Mouse (Mus musculus) C2C12 (cell line): ENCODE results near the gene Aco1. TPM values are rescaled to one million over a fixed set of nuclear protein-coding genes. Genes with fewer than 3 reads are reported as not detected.

Experiments
- H3K27me3 ChIP-seq: one replicate; pipeline ENCODE4 v1.6.1; 2011; ENCODE audit not compliant: control insufficient read depth, insufficient read depth, insufficient read length
- H3K36me3 ChIP-seq: one replicate; pipeline ENCODE4 v1.6.1; 2011; ENCODE audit not compliant: control insufficient read depth, insufficient read depth
- H3K4me3 ChIP-seq: one replicate; pipeline ENCODE4 v1.5.1; 2011; ENCODE audit warnings: mild to moderate bottlenecking, control low read depth; ENCODE audit not compliant: poor library complexity, insufficient read depth, severe bottlenecking
- H3K79me2 ChIP-seq: one replicate; pipeline ENCODE4 v1.6.1; 2011; ENCODE audit not compliant: control insufficient read depth, insufficient read depth
- H3K79me3 ChIP-seq: one replicate; pipeline ENCODE4 v1.6.1; 2011; ENCODE audit warnings: low read depth, control low read depth
- H3ac ChIP-seq: one replicate; pipeline ENCODE3; 2011; ENCODE audit warnings: low read depth; ENCODE audit not compliant: control insufficient read depth, insufficient read length
- CEBPB ChIP-seq: IDR thresholded peaks from one replicate; pipeline ENCODE4 v1.6.1; 2011; ENCODE audit warnings: low read depth, mild to moderate bottlenecking, control low read depth, moderate library complexity
- CTCF ChIP-seq: IDR thresholded peaks from one replicate; pipeline ENCODE4 v1.5.1; 2011; ENCODE audit not compliant: control insufficient read depth, insufficient read depth, insufficient read length
- FOSL1 ChIP-seq: IDR thresholded peaks from one replicate; pipeline ENCODE4 v1.8.0; 2011; ENCODE audit warnings: mild to moderate bottlenecking, low read length; ENCODE audit not compliant: poor library complexity, insufficient read depth, severe bottlenecking
- MAX ChIP-seq: IDR thresholded peaks from one replicate; pipeline ENCODE4 v1.6.1; 2011; ENCODE audit warnings: mild to moderate bottlenecking, control low read depth
- MYOD1 ChIP-seq: IDR thresholded peaks from one replicate; pipeline ENCODE4 v1.6.1; 2011; ENCODE audit warnings: low read depth; ENCODE audit not compliant: control insufficient read depth, insufficient read length
- MYOG ChIP-seq: IDR thresholded peaks from one replicate; pipeline ENCODE4 v1.6.1; 2011; ENCODE audit not compliant: control insufficient read depth, insufficient read length; ENCODE audit errors: extremely low read depth
- USF1 ChIP-seq: IDR thresholded peaks from one replicate; pipeline ENCODE4 v1.6.1; 2011; ENCODE audit warnings: low read depth, mild to moderate bottlenecking, control low read depth, moderate library complexity
- polyA plus RNA-seq: library from polyadenylated mRNA; unstranded; fragments of >200 nt; fragmentation: generic; extraction: Trizol; gene quantifications from one replicate; pipeline ENCODE4 v1.2.1, GENCODE M21; 2012; ENCODE audit warnings: missing spikeins

Gene Aco1
- polyA plus RNA-seq, 1 experiment: 32.6 TPM

DNA sequence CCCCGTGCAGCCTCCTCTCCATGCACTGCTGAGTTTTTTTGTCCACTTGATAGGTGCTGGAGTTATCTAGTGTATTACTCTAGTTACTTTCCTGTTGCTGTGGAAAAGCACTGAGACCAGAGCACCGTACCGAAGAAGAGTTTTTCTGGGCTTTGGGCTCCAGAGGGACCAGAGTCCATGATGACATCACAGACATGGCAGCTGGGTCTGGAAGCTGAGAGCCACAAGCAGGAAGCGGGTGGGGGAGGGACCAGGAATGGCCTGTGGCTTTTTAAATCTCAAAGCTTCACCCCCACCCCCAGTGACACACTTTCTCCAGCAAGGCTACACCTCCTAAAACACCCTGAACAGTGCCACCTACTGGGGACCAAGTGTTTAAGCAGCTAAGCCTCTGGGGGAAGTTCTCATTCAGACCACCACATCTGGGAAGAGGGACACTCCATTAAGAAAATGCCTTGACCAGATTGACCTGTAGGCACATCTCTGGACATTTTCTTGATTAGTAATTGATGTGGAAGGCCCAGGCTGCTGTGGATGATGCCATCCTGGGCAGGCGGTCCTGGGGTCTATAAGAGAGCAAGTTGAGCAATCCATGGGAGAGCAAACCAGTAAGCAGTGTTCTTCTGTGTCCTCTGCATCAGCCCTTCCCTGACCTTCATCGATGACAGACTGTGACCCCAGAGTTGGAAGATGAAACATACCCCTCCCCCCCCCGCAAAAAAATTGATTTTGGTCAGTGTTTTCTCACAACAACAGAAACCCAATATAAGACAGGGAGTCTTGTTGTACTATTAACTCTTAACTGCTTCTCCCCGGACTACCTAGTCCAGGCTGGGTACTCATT, 17.9 kb downstream of the Aco1 start:
- TF ChIP-seq CTCF (no peak), MYOG (no peak), MYOD1 (no peak), FOSL1 (no peak), MAX (no peak)
- H3K79me3 ChIP-seq: peaks cover 19% of the 10 kb centered on the region
- no peak overlapping the region for H3K4me3 ChIP-seq
- H3K27me3 ChIP-seq: no peaks in the 10 kb centered on the region
- peaks cover 57% of the 10 kb centered on the region for H3K79me2 ChIP-seq
- peaks cover 8% of the 10 kb centered on the region for H3K36me3 ChIP-seq
- H3ac ChIP-seq: no peak overlapping the region

DNA sequence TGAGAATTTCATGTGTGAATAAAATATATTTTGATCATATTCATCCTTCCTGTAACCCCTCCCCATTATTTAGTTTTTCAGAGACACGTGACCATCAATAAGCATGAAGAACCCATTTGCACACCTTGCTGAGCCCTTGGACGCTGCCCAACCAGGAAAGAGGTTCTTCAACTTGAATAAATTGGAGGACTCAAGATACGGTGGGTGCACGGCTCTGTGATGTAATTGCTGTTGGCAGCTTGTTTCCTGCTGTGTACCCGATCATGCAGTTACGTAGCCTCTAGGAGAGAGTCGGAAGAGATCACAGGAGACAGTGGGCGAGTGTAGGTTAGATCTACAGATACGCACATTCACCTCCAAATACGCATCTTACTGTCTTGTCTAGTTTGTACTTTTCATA, 20.8 kb downstream of the Aco1 start:
- Histone ChIP-seq H3K4me3 (no peak overlapping the region), H3K36me3 (peaks cover 31% of the 10 kb centered on the region), H3K79me2 (peaks cover 30% of the 10 kb centered on the region), H3K79me3 (peaks cover 11% of the 10 kb centered on the region), H3K27me3 (no peaks in the 10 kb centered on the region), H3ac (no peak overlapping the region)
- TF ChIP-seq FOSL1 (no peak), MYOG (no peak), MYOD1 (no peak), CTCF (no peak), MAX (no peak), CEBPB (no peak), USF1 (no peak)

DNA sequence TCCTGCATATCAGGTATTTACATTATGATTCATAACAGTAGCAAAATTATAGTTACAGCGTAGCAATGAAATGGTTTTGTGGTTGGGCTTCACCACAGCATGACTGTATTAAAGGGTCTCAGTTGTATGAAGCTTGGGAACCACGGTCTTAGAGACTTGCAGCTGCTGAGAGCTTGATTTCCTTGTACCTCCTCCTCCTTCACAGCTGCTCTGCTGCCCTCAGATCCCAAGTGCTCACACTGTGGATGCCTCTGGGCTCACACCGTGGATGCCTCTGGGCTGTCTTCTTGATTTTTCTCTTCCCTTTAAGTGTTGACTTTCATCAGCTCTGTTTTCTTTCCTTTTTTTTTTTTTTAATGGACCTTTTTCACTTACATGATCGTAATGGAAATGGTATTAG, 28.6 kb downstream of the Aco1 start:
- Histone ChIP-seq H3K79me2 (no peaks in the 10 kb centered on the region), H3K27me3 (no peaks in the 10 kb centered on the region), H3K4me3 (no peak overlapping the region), H3K36me3 (peaks cover 37% of the 10 kb centered on the region), H3K79me3 (no peaks in the 10 kb centered on the region), H3ac (no peak overlapping the region)
- TF ChIP-seq USF1 (no peak), MYOD1 (peak; percentile 80), CEBPB (no peak)

DNA sequence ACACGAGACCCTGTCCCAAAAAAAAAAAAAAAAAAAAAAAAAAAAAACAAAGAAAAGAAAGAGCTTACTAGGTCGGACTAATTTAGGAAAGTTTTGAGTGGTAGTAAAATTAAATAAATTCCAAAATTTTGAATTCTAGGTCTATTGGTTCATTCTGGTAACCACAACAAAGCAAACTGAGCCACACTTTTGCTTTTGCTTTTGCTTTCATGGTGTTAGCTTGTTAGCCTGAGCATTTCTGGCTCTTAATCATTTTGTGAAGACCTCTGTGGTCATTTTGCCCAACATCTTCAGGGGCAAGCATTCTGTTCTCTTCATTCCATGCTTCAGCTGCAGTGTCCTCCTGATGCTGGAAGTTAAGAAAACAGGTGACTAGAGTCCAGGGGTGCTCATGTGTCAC, 29.5 kb downstream of the Aco1 start:
- TF ChIP-seq CTCF (no peak), MAX (no peak), USF1 (no peak), MYOD1 (no peak), CEBPB (no peak), MYOG (no peak), FOSL1 (no peak)

DNA sequence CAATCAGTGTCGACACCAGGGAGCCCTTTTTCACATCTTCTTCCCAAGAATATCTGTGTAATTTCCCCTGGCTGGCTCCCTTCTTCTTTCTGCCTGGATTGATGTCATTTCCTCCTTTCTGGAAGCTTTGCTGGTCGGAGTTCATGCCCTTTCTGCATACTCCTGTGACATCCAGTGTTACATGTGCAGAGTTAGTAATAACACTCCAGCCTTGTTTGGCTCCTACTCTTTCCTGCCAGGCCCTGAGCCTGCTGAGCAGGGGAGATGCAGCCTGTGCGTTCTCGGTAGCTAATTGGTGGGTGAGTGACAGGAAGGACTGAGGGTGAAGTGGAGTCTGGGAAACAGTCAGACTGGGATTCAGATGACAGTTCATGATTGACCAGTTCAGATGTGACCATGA, 31.4 kb downstream of the Aco1 start:
- Histone ChIP-seq H3ac (no peak overlapping the region), H3K79me2 (no peaks in the 10 kb centered on the region), H3K79me3 (no peaks in the 10 kb centered on the region), H3K36me3 (peaks cover 30% of the 10 kb centered on the region), H3K27me3 (no peaks in the 10 kb centered on the region), H3K4me3 (no peak overlapping the region)
- no peak for TF ChIP-seq CEBPB
- no peak for TF ChIP-seq MYOG
- TF ChIP-seq USF1: no peak
- no peak for TF ChIP-seq FOSL1
- no peak for TF ChIP-seq MYOD1
- TF ChIP-seq MAX: no peak
- TF ChIP-seq CTCF: no peak

More for the DNA sequence above, 29.5 kb downstream of the Aco1 start:
- no peaks in the 10 kb centered on the region for H3K79me3 ChIP-seq
- H3K79me2 ChIP-seq: no peaks in the 10 kb centered on the region
- no peak overlapping the region for H3ac ChIP-seq
- peaks cover 32% of the 10 kb centered on the region for H3K36me3 ChIP-seq
- H3K4me3 ChIP-seq: no peak overlapping the region
- no peaks in the 10 kb centered on the region for H3K27me3 ChIP-seq

DNA sequence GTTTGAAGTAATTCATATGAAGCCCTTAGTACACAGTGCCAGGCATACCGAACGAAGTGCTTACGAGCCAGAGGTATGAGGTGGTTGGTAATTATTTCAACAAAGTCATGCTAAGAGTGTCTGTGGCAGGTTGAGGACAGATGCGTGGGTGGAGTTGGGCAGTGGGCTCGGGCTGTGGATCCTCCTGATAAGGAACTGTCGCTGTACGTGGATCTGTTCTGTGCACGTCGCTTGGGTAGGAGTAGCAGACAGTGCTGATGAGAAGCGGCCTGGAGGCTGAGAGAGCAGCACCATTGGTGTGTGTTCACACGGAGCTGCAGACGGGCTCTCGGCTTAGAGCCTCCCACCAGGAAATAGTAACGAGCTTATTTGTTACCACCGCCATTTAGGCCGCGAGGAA, 35.7 kb downstream of the Aco1 start:
- Histone ChIP-seq H3ac (no peak overlapping the region), H3K36me3 (peaks cover 47% of the 10 kb centered on the region), H3K27me3 (no peaks in the 10 kb centered on the region), H3K79me2 (no peaks in the 10 kb centered on the region), H3K4me3 (no peak overlapping the region), H3K79me3 (no peaks in the 10 kb centered on the region)
- TF ChIP-seq USF1 (no peak), MYOD1 (no peak), FOSL1 (no peak), MYOG (no peak), MAX (no peak)
